Mouse (Mus musculus): ENCODE results near the gene Fancm. TPM values are rescaled to one million over a fixed set of nuclear protein-coding genes. Genes with fewer than 3 reads are reported as not detected.
"Not testable (repeated sequence)": the region's sequence is repeated elsewhere in the genome, so short reads cannot be mapped to it uniquely, and the experiment has no call there.

Fancm gene
- total RNA-seq (2021) = 1 to 10 TPM; 3.9 to 7.1 TPM
- long read RNA-seq, experiment 1 = 0 reads
- long read RNA-seq, experiment 2 = 0 reads

- peak; percentile 86 for DNase-seq
These were observed at the start of gene Fancm for GRCm38 (mm10) chr12:65075085-65075732. Gene Fancm, plus strand, starts transcription at chr12:65075603.

DNA sequence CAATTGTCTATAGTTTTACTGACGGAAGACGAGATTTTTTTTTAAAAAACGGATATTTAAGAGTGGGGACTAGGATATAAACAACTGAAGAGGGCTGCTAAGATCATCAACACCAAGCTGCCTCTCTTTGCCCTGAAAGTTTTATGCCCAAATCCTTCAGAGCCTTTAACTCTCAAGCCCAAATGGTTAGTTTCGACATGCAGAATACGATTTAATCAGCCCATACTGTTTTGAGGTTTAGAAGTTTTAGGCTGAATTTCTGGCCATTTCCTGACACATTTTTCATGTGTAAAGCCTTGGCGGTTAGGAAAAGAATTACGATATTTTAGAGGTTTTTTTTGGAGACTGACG is 39.6 kb upstream of the Fancm start:
- DNase-seq = no peak

GRCm38 (mm10) chr12:65036190-65036870 is 39.1 kb upstream of the Fancm start, which contains the start of gene Prpf39:
Gene Prpf39, plus strand, starts transcription at chr12:65036333.
- peak; percentile 95 for DNase-seq

GRCm38 (mm10) chr12:65036892-65037545 is 38.4 kb upstream of the Fancm start:
- peak; percentile 7 for DNase-seq

DNA sequence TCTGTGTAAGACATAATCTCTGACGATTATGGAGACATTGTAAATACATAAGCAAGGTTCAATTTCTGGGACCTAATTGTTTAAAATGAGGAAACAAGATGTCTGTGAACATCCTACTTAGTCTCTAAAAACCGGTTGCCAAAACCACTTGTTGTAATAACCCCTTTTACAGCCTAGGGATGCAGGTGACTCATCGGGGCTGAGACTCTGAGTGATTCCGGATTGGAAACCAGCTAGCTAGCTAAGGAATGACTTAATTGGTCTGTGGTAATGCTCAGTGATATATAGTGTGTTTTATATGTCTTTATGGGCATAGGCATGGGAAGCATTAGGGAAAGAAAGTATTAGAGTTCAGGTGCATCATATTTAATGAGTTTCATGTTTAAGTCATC is 37.9 kb upstream of the Fancm start:
- no peak for DNase-seq

GRCm38 (mm10) chr12:65048799-65049198 is 26.6 kb upstream of the Fancm start:
- DNase-seq = no peak

GRCm38 (mm10) chr12:65058203-65058602 is 17.2 kb upstream of the Fancm start:
- DNase-seq = no peak

GRCm38 (mm10) chr12:65061082-65061481 is 14.3 kb upstream of the Fancm start:
- no peak for DNase-seq

- DNase-seq = no peak
These were observed 10.2 kb upstream of the Fancm start for GRCm38 (mm10) chr12:65065241-65065640.

DNA sequence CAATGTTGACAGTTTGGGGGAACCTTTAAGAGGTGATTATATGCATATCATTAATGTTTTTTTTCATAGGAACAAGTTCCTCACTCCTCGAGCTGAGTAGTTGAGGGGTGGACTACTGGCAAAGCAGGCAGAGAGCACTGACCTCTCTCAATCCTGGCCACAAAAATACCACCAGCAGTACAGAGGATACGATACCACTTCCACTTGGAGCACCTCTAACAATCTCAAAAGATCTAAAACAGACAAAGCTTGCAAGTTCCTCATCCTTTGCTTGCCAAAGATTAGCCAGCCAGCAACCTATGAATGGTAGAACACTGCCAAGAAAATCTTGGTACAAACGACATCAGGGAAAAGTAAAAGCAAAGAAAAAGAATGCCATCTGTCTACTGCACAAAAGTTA is 9.2 kb upstream of the Fancm start:
- DNase-seq = no peak

GRCm38 (mm10) chr12:65068409-65068808 is 7.0 kb upstream of the Fancm start:
- no peak for DNase-seq

DNA sequence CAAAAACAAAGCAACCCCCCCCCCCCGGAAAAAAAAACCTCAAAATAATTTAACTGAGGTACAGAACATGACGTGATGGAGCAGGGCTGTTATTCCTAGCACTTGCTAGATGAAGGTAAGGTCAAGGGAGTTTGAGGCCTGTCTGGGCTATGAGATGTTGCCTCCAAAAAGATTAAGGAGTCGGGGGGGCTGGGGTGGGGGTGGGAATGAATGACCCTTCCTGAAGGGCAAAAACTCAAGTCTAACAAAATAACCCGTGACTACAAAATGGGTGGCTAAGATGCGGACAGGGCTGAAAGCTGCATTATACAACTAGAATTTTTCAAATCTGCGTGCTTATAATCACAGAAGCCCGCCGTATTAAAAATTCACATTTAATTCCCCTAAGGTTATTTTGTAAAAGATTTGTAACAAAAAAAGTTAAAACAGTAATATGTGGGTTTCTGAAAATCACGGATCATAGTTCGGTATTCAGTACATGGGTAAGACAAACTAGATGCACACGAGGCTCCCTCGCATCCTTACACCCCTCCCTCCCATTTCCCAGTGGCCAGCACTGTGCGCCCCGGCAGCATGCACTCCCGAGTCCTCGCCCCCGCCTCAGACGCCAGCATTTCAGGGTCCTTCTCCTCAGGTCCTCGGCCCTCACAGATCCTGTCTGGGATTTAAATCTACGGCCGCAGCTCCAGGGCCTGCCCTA is 2.3 kb upstream of the Fancm start:
- DNase-seq = no peak

- DNase-seq = peak; percentile 98
These were observed 1.7 kb upstream of the Fancm start, which contains the start of gene Fkbp3 for GRCm38 (mm10) chr12:65073611-65074178. Gene Fkbp3, minus strand, starts transcription at chr12:65074007.

DNA sequence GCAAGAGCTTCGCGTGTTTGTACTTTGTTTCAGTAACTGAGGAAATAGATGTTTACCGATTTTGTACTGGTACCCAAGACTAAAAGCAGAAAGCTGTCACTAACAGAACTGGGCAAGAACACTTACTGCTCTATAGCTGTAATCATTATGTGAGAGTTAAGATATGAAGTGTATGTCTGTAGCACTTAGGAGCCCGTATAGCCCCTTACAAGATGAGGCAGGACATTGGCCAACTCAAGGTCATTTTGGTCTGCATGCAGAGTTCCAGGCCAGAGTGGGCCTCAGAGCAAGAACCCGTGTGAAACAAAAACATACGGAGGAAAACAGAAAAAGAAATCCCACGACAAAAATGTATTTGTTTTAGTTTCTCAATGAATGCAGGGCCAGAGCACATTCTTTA is 752 bp upstream of the Fancm start:
- DNase-seq = no peak

GRCm38 (mm10) chr12:65075733-65076310 is 419 bp downstream of the Fancm start:
- no peak for DNase-seq

DNA sequence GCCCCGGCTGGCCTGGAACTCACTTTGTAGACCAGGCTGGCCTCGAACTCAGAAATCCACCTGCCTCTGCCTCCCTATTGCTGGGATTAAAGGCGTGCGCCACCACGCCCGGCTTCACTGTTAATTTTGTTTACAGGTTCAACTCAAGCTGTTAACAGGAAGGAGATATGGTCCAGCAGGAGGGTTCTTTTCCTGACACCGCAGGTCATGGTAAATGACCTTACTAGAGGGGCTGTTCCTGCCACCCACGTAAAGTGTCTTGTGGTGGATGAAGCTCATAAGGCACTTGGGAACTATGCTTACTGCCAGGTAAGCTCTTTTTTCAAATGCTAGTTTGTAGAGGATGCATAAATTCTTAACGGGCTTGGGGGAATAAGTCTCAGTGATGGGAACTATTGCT is 1.5 kb downstream of the Fancm start:
- no peak for DNase-seq

DNA sequence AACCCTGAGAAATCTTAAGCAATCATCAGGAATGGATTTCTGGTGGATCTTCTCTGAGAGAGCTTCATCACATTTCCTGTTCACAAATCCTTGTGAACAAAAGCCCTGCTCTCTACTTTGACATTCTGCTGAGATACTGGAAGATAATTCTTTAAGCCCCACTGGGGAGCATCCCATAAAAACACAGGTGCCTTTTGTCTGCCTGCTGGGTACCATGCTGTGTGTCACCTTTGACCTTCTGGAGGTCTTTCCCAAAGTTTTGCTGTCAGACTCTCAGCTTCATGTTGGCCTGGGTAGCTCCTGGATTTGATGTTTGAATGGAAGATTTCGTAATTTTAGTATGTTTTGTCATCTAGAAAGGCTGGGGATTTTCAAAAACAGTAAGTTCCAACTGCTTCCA is 33.3 kb downstream of the Fancm start:
- DNase-seq = no peak

- no peak for DNase-seq
These were observed 36.1 kb downstream of the Fancm start for GRCm38 (mm10) chr12:65111503-65111902.

- no peak for DNase-seq
These were observed 37.4 kb downstream of the Fancm start for GRCm38 (mm10) chr12:65112811-65113210.

DNA sequence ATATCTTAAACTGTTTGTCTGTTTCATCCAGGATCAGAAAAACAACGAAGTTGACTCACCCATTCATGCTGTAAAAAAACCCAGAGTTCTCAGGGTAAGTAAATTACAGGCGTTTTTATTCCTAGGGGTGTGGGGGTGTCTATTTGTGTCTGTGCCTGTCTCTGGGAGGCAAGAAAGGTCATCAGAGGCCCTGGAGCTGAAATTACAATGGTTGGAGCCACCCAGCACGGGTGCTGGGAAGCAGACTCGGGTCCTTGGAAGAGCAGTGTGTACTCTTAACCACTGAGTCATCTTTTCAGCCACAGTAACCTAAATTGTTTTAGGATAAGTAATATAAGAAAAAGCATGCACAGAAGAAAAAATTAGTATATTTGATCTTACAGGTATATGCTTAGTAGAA is 38.5 kb downstream of the Fancm start:
- DNase-seq = no peak

- not testable (repeated sequence) for DNase-seq
These were observed 39.6 kb downstream of the Fancm start for GRCm38 (mm10) chr12:65114978-65115377.

GRCm38 (mm10) chr12:65118968-65119367 is 43.6 kb downstream of the Fancm start:
- DNase-seq = no peak

Data from gastrocnemius, postnatal 10 days (tissue).